Mouse (Mus musculus) cortical plate, adult 2 months (tissue): ENCODE measurements around the gene Psmb3.
A peak's percentile ranks its signal among the peaks of the same experiment; 100 is the strongest.

Experiments
- CTCF ChIP-seq: fragments of 200-500 bp; IDR thresholded peaks from 2 replicates; pipeline ENCODE4 v1.5.1; 2011; ENCODE audit warnings: mild to moderate bottlenecking, control low read depth, low read length; ENCODE audit not compliant: insufficient read depth; ENCODE audit errors: extremely low read depth
- POLR2A ChIP-seq: fragments of 200-500 bp; IDR thresholded peaks from 2 replicates; pipeline ENCODE4 v1.6.1; 2011; ENCODE audit warnings: mild to moderate bottlenecking, low read length, control low read depth; ENCODE audit not compliant: insufficient read depth; ENCODE audit errors: extremely low read depth

DNA sequence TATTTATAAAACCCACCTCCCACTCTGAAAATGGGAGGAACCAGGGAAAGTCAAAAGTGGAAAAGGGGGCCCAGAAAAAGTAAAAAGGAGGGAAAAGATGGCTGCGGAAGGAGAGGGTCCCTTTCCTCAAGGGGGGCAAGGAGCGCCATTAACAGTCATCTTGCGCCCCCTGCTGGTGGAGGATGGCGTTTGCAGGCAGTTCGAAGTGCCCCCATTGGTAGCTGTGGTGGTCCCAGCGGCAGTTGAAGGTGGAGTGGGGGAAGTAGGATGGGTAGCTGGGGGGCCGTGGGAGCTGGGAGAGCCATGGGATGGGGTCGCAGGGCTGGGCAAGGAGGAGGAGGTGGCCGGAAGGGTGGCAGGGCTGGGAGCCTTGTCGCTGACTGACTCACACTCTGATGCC, 13.3 kb upstream of the Psmb3 start:
- TF ChIP-seq POLR2A: no peak
- TF ChIP-seq CTCF: peak; percentile 82
